Mouse (Mus musculus) cerebellum, adult 2 months (tissue): Measurements from ENCODE around the gene Tenm1.

Source experiments
- CTCF ChIP-seq: fragments of 200-500 bp; IDR thresholded peaks from 2 replicates; pipeline ENCODE4 v1.5.1; 2011; ENCODE audit warnings: low read depth, mild to moderate bottlenecking, control low read depth, low read length, moderate library complexity, borderline replicate concordance; ENCODE audit not compliant: insufficient read depth
- POLR2A ChIP-seq: fragments of 200-500 bp; IDR thresholded peaks from 2 replicates; pipeline ENCODE4 v1.6.1; 2011; ENCODE audit warnings: low read length, control low read depth, borderline replicate concordance; ENCODE audit not compliant: insufficient read depth

DNA sequence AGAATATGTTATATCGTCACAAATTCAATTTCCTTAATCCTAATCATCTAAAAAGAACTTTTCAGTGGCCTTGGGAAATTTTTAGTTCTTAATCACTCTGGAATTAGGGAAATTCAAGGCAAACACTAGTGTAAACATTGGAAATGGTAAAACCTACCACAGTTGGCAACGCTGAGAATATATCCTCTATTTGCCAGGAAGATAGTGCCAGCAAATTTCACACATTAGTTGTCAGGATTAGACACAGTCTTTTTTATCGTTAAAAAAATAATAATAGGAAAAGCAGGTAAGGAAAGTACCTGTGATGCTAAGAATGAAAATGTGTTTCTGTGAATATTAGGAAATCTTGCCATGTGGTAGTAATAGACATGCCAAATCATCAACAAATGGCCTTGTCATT is 223.9 kb downstream of the Tenm1 start:
- TF ChIP-seq CTCF (no peak), POLR2A (no peak)
